Mouse (Mus musculus): Measurements from ENCODE around the gene Olfr523. TPM values are rescaled to one million over a fixed set of nuclear protein-coding genes. Genes with fewer than 3 reads are reported as not detected.

The Olfr523 gene
- polyA plus RNA-seq, 3 experiments from 2014 or later = not detected

Other genes with a start within 250 kb of the Olfr523 start
- gene Utf1, start 229.4 kb upstream of the Olfr523 start, polyA plus RNA-seq (2017; shearing (Covaris generic)) = 1 to 10 TPM; 3.3 to 5.0 (median 3.6) TPM
- 1 to 10 TPM in 2 of 3 experiments, under 1 TPM in 1; 0.66 to 1.5 (median 1.0) TPM for gene 6430531B16Rik, start 194.5 kb upstream of the Olfr523 start, polyA plus RNA-seq (2017; shearing (Covaris generic))
- gene Adam8, start 180.7 kb upstream of the Olfr523 start, polyA plus RNA-seq (2017; shearing (Covaris generic)) = 10 to 100 TPM in 2 of 3 experiments, 1 to 10 TPM in 1; 8.8 to 59.4 (median 13.1) TPM
- 10 to 100 TPM; 25.0 to 30.1 (median 25.7) TPM for gene Zfp511, start 136.8 kb upstream of the Olfr523 start, polyA plus RNA-seq (2017; shearing (Covaris generic))
- 10 to 100 TPM; 24.8 to 32.5 (median 28.0) TPM for gene Tubgcp2, start 136.5 kb upstream of the Olfr523 start, polyA plus RNA-seq (2017; shearing (Covaris generic))
- gene Msx3, start 124.1 kb upstream of the Olfr523 start, polyA plus RNA-seq (2017; shearing (Covaris generic)) = not detected
- gene Caly, start 90.7 kb upstream of the Olfr523 start, polyA plus RNA-seq (2017; shearing (Covaris generic)) = not detected
- not detected for gene Prap1, start 79.8 kb upstream of the Olfr523 start, polyA plus RNA-seq (2017; shearing (Covaris generic))
- gene Fuom, start 70.8 kb upstream of the Olfr523 start, polyA plus RNA-seq (2017; shearing (Covaris generic)) = 10 to 100 TPM; 11.6 to 13.9 (median 12.7) TPM
- 1 to 10 TPM; 1.9 to 5.3 (median 3.8) TPM for gene Paox, start 57.4 kb upstream of the Olfr523 start, polyA plus RNA-seq (2017; shearing (Covaris generic))
- gene Echs1, start 56.7 kb upstream of the Olfr523 start, polyA plus RNA-seq (2017; shearing (Covaris generic)) = 10 to 100 TPM; 73.3 to 94.2 (median 81.1) TPM
- gene Mtg1, start 35.7 kb upstream of the Olfr523 start, polyA plus RNA-seq (2017; shearing (Covaris generic)) = 10 to 100 TPM; 16.4 to 28.8 (median 22.9) TPM
- not detected for gene Sprn, start 18.3 kb upstream of the Olfr523 start, polyA plus RNA-seq (2017; shearing (Covaris generic))
- gene Olfr522, start 8.5 kb upstream of the Olfr523 start, polyA plus RNA-seq (2017; shearing (Covaris generic)) = under 1 TPM in 1 of 3 experiments, not detected in 2; 0.07 TPM
- under 1 TPM in 1 of 3 experiments, not detected in 2; 0.13 TPM for gene Olfr524, start 32.7 kb downstream of the Olfr523 start, polyA plus RNA-seq (2017; shearing (Covaris generic))
- gene Cd163l1, start 45.0 kb downstream of the Olfr523 start, polyA plus RNA-seq (2017; shearing (Covaris generic)) = under 1 TPM in 2 of 3 experiments, not detected in 1; 0.27 to 0.55 TPM
- gene 5830411N06Rik, start 74.1 kb downstream of the Olfr523 start, polyA plus RNA-seq (2017; shearing (Covaris generic)) = 1 to 10 TPM in 1 of 3 experiments, not detected in 2; 2.9 TPM
- under 1 TPM; 0.25 to 0.54 (median 0.34) TPM for gene Olfr525, start 147.6 kb downstream of the Olfr523 start, polyA plus RNA-seq (2017; shearing (Covaris generic))
- gene Olfr527, start 160.8 kb downstream of the Olfr523 start, polyA plus RNA-seq (2017; shearing (Covaris generic)) = under 1 TPM in 2 of 3 experiments, not detected in 1; 0.23 to 0.35 TPM
- gene Olfr60, start 188.5 kb downstream of the Olfr523 start, polyA plus RNA-seq (2017; shearing (Covaris generic)) = 1 to 10 TPM in 2 of 3 experiments, under 1 TPM in 1; 0.42 to 1.2 (median 1.0) TPM
- under 1 TPM in 1 of 3 experiments, not detected in 2; 0.20 TPM for gene Olfr530, start 203.1 kb downstream of the Olfr523 start, polyA plus RNA-seq (2017; shearing (Covaris generic))
- gene Olfr531, start 229.7 kb downstream of the Olfr523 start, polyA plus RNA-seq (2017; shearing (Covaris generic)) = not detected
- not detected for gene Olfr532, start 248.4 kb downstream of the Olfr523 start, polyA plus RNA-seq (2017; shearing (Covaris generic))

Measured in inflammation-experienced regulatory T-cells, adult 6 months (primary cell).